Mouse (Mus musculus) ES-Bruce4 (cell line): Measurements from ENCODE around the gene Kcnc1.

Experiments
- CTCF ChIP-seq: IDR thresholded peaks from one replicate; pipeline ENCODE4 v1.8.1; 2011; ENCODE audit warnings: low read depth, low read length
- EP300 ChIP-seq: IDR thresholded peaks from 2 replicates; pipeline ENCODE4 v1.6.1; 2011; ENCODE audit warnings: low read depth, low read length; ENCODE audit not compliant: insufficient read depth

DNA sequence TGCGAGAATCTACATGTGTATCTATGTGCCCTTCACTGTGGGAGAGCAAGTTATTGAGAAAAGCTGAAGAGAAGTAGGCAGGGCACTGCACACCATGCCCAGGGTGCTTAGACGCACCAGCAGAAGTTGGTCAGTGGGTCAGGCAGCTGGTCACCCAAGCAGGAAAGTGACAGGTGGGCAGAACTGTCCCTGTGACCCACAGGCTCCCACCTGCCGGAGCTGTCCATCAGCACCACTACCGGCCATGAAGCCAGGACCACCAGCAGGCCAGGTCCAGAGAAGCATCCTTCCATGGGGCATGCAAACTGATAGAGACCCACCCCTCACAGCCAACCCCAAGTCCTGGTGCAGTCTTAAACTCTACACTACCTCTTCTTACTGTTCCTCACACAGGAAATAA, 48.6 kb upstream of the Kcnc1 start:
- TF ChIP-seq CTCF (no peak), EP300 (no peak)
